Mouse (Mus musculus) G1E-ER4 (cell line): Measurements from ENCODE around the gene Grin2a. TPM values are rescaled to one million over a fixed set of nuclear protein-coding genes. Genes with fewer than 3 reads are reported as not detected.

Experiments
- GATA1 ChIP-seq: IDR thresholded peaks from one replicate; pipeline ENCODE4 v1.8.0; 2012; ENCODE audit warnings: low read length, inconsistent platforms
- polyA plus RNA-seq: library from polyadenylated mRNA; stranded (reverse); fragments of >175 nt; gene quantifications from 2 replicates; pipeline ENCODE4 v1.2.3, GENCODE M21; 2012

Gene Grin2a
- not detected in 2 replicates for polyA plus RNA-seq

- TF ChIP-seq GATA1, result no peak
These were observed at the start of gene Grin2a for GRCm38 (mm10) chr16:9994951-9995813. Gene Grin2a, minus strand, starts transcription at chr16:9995560.

- TF ChIP-seq GATA1, result no peak
These were observed 40.3 kb upstream of the Grin2a start for GRCm38 (mm10) chr16:10035582-10036215.

DNA sequence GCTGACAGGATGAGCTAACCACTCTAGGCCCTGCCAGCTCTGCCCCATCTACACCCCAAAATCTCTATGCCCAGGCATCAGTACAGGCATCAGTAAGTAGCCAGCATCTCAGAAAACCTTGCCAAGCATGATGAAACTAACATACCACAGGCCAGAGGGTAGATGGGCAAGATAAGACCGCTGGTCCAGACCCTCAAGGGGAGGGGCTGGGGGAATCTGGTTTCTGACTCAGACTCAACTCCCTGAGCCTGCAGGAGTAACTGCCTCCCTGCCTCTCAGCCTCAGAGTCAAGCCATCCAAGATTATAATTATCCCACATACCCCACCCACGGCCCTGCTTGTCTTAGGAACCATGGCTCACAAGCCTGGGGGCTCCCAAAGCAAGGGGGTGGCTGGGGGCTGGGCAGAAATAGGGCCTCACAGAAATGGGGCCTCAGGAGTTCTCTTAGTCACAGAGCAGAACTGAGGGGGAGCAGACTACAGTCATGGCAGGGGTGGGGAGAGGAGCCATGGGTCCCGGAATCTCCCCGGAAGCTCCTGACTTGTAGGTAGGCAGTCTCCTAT, 38.1 kb upstream of the Grin2a start:
- no peak for TF ChIP-seq GATA1

- no peak for TF ChIP-seq GATA1
These were observed 36.5 kb upstream of the Grin2a start for GRCm38 (mm10) chr16:10031891-10032290.

GRCm38 (mm10) chr16:10026741-10027140, 31.4 kb upstream of the Grin2a start:
- TF ChIP-seq GATA1, result no peak

DNA sequence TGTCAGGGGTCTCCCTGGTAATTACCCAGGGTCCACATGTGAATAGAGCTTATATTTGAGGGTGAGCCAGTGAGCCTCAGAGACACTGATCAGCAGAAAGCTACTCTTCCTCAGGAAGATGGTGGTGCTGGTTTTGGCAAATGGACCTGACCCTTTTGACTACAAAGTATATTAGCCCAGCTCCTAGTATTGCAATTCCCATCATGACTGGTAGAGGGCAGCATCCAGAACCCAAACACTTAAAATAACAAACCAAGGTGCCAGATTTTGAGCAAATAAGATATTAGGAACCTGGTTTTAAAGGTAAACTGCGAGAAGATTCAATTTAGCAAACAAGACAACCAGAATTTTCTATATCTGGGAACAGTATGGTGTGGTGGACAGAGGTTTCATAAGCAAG, 14.4 kb upstream of the Grin2a start:
- TF ChIP-seq GATA1, result no peak

DNA sequence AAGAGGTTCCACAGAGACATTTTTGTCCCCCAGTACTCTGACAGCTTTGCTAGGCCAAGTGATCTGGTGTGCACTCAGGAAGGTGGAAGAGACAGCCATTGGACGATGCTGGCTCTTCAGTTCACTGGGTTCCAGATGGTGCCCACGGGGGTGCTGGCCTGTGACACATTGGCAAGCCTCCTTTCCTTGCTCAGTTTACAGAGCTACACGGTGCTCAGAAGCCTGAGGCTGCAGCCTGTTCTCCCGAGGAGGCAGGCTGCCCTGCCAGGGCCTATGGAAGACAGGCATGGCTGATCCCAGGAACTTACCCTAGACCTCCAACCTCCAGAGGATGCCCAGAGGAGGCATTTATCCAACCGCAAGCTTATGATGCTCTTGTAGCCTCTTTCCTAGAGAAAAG, 10.2 kb upstream of the Grin2a start:
- TF ChIP-seq GATA1, result no peak

- no peak for TF ChIP-seq GATA1
These were observed 8.7 kb upstream of the Grin2a start for GRCm38 (mm10) chr16:10004096-10004495.

- TF ChIP-seq GATA1, result no peak
These were observed 7.6 kb upstream of the Grin2a start for GRCm38 (mm10) chr16:10003001-10003400.

- TF ChIP-seq GATA1, result no peak
These were observed 6.2 kb upstream of the Grin2a start for GRCm38 (mm10) chr16:10001601-10002000.

DNA sequence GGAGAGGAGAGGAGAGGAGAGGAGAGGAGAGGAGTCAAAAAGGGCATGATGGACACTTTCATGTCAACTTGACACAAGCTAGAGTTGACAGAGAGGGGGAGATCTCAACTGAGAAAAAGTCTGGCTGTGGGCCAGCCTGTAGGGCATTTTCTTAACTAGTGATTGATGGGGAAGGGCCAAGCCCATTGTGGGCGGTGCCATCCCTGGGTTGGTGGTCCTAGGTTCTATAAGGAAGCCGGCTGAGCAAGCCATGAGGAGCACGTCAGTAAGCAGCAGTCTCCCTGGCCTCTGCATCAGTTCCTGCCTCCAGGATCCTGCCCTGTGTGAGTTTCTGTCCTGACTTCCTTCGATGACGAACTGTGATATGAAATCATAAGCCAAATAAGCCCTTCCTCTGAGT, 4.6 kb upstream of the Grin2a start:
- no peak for TF ChIP-seq GATA1

GRCm38 (mm10) chr16:9997931-9998330, 2.6 kb upstream of the Grin2a start:
- TF ChIP-seq GATA1, result no peak

DNA sequence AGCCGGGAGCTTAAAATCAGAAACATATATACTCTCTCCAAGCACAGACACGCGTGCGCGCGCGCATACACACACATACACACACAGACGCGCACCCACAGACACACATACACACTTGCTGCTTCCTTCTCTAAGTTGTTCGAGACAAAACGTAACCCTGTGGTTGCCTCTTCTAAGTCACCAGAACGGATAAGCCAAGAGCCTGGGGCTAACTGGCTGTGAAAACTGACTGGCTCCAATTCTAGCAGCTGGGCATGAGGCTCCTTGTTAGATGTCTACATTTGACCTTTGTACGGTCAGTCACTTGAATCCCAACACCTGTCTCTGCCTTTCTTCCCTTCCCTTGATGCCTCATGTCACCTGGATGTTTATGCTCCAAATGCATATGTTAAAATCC, 452 bp upstream of the Grin2a start:
- no peak for TF ChIP-seq GATA1

DNA sequence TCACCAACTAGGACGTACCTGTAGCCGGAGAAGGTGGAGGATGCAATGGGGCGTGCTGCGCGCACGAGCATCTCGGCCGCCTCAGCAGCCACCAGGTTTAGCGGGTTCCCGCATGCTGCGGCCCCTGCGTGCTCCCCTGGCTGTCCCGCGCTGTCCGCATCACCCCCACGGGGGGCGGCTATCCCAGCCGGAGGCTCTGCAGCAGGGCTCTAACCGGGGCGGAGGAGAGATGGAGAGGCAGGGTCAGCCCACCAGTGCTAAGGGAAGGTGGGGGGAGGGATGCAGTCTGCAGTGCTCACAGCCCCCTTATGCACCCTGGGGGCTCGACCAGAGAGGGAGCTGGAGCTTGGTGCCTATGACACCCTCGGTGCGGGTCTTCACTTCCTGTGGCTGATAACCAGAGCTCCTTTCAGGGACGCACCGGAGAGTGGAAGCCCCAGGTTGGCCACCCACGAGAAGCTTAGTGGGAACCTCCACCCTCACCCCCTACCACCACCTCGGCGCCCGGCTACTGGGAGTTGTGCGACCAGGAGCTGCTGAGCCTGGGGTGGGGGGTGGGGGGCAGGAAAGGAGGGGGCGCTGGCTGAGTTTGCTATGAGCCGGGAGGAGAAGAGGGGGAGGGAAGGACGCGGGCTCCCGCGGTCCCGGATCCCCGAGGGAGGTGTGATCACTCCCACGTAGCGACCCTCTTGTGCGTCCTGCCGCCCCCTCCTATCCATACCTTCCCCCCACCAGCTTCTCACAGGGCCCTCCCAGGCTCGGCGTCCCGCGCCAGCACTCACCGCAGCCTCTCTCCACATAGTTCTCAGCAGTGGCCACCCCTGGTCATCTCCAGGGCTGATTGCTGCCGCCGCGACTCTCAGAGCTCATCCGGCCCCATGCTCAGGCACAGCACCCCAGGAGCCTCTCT, 1.1 kb downstream of the Grin2a start:
- no peak for TF ChIP-seq GATA1

DNA sequence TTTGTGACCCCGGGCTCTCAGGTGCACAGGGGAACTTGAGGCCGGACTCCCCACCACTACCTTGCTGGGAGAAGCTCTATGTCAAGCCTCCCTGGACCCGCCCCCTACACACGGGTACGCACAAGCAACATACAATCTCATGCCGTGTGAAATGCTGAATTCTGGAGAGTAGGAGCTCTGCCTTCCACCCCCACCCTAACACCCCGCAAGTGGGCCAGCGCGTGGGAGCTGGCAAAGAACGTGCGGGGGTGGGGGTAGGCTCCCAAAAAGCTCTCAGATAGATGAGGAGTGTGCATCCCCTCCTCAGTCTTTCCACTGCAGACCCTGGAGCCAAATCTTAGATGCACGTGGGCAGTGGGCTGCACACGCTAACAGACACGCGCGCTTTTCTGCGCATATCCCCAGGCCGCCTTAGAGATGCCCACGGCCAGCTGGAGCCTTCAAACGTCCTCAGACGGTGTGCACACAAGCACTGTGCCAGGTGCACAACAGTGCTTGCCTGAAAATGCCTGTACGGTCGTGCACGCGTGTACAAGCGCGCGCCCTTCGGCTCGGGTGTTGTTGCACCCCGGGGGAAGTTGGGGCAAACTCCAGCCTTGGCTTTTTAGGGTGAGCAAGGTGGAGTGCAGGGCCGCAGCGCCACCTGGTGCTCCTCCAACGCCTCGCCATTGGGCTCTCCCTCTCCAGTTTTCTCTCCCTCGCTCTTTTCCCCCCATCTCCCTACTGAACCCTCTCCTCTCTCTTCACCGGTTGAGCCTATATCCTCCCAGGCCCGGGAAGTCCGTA, 1.9 kb downstream of the Grin2a start:
- no peak for TF ChIP-seq GATA1

DNA sequence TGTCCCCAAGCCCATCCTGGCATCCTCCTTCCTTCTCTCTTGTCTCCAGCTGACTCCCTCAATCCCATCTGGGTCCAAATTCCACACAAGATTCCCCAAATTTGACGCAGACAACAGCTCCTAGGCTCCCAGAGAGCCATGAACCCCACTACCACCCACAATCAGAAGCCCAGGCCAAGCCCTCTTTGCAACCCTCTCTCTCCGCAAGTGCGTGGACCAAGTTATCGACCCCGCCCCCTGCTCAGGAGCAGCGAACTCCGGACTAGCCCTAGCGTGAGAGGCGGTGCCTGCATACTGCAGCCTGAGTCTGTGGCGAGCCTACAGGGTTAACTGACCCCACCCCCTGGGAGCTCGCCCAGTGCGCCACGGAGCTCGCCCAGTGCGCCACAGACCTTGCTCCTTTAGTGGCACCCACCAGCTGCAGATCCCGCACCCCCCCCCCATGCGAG, 2.6 kb downstream of the Grin2a start:
- no peak for TF ChIP-seq GATA1
